Mouse (Mus musculus) erythroblast, adult 5-6 weeks (primary cell): ENCODE data around the gene Ghr. TPM values are rescaled to one million over a fixed set of nuclear protein-coding genes. Genes with fewer than 3 reads are reported as not detected.

ENCODE experiments used
- ATAC-seq: replicated peaks from 2 replicates; pipeline ENCODE4 v1.8.0; 2016; ENCODE audit warnings: moderate number of reproducible peaks, mild to moderate bottlenecking, moderate TSS enrichment, inconsistent platforms; ENCODE audit not compliant: poor library complexity, low FRiP score, severe bottlenecking
- total RNA-seq, 2 experiments: library from RNA; stranded (forward) in 1 of 2; stranded (reverse) in 1 of 2; fragments of 150-400 nt in 1 of 2; fragments of 200-764, 138-1000 nt in 1 of 2; gene quantifications; 2 replicates each; pipeline versions ENCODE4 v1.2.3 to v1.2.4; 2015 to 2017; ENCODE audit warnings: low replicate concordance in 2 of 2

Gene Ghr
- total RNA-seq, 2 experiments from 2014 or later = 4.4 TPM; not detected in 1

DNA sequence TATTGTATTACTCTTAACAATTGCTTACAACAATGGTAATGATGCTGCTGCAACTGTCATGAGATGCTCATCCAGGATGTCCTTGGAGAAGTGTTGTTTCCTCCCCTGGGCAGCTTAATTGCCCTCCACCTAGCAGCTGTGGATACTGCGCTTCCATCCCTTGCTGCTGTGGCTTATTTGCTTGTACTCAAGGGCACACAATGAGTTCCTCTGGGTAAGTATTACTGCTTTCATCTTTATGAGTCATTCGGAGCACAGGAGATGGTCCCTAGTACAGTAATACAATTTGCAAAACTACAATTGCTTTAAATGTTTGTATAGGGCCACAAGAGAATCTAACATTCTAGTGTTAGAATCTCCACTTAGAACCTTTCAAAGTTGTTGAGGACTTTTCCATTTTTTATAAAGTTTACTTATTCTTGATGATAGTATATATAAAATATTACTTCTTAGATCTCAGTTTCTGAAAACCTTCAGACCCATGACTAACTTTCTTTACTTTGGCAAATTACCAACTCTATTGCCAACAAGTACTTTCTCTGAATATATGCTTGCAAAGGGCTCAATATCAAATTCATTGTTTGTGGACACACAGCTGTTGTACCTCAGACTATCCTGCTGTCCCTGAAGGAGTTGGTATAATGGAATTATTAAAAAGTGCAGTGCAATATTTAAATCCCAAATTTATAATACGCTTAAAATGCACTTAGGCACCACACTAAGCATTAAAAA lies 185.8 kb downstream of the Ghr start:
- no peak for ATAC-seq

DNA sequence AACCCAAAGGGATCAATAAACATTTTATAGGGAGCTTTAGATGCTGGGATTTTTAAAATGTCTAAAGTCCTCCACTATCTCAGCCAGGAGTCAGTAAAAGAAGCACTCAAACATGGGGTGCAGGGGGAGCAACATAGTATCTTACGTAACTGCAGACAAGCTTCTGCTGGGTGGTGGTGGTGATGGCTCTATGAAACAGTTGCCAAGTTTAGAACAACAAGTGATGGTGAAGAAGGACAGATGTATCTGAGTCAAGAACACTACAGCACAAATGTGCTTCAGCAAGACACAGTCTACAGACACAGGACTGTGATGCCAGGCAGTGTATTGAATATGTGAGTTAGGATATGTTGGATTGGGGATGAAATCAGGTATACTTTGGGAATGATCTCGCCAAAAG lies 187.1 kb downstream of the Ghr start:
- ATAC-seq = no peak

DNA sequence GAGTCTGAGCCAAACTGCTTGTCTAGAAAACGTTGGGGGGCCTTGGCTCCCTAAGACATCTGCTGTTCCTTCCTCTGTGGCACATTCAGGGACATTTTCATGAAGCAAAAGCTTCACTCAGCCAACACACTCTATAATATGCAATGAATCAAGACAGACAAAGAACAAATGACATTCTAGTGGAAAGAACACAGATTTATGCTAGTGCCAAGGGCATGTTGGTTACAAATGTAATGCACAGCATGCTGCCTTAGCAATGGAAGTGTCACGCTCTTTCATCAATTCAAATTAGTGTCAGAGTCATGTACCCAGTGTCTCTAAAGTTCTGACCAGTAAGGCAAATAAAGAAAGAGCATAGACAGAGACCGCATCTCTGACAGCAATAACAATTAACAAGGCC lies 187.6 kb downstream of the Ghr start:
- ATAC-seq = no peak

DNA sequence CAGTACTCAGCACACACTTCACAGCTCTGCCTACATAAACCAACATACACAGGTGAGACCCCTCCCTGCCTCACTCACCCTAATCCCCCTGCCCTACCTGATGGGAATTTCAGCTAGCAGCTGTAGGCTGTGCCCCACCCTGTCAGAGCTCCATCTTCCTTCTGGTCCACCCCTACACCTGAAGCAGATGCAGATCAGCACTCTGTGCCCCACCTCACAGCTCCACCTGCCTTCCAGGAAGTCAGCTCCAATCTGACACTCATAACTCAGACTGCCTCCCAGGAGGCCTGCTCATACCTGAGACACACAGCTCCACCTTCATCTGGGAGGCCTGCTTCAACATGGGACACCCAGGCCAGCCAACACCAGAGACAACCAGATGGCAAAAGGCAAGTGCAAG lies 192.6 kb downstream of the Ghr start:
- ATAC-seq = no peak

DNA sequence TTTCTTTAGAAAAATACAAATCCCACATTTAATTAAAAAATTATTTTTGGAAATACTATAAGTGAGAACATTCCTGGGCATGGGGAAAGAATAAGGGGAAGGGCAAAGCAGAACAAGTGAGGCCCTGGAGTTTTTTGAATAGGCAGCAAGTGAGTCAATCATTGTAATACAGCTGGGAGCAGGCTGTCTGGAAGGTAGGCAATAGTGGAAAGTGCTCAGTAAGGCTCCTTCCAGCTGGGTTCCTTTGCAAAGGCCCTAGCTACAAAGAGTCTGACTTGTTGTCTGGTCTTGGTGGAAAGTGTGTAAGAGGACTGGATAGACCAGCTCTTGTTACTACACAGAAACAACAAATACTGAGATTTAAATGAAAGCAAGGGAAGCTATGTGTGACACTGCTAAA lies 194.3 kb downstream of the Ghr start:
- no peak for ATAC-seq

DNA sequence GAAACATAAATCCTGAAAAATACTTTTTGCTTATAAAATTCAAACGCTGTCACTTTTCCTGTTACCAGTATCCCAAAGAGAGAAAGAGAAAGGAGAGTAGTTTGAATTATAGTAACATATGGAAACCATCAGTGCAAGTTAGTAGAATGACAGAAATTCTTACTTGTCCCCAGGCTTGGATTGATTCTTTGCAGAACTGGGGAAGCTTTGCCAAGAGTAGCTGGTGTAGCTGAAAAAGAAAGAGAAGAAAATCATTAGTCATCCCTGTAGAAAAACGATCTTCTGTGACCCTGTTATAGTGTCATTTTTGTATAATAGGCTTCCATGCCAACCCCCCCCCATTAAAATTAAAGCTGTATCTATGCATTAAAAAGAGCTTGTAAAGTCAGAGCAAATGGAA lies 194.8 kb downstream of the Ghr start:
- no peak for ATAC-seq

DNA sequence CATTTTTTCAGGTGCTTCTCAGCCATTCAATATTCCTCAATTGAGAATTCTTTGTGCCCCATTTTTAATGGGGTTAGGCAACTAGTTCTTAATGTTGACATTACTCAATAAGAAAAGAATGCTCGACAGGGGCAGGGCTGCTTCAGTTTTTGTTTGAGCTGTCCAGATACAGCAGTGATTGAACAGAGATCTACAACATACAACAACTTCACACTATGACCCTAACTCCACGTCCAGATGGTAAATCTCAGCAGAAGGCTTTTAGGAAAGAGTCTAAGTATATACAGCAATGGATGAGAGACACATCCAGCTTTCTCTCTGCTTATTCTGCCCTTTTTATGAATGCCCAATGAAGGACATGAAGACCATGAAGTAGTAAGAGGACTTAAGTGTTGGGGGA lies 199.5 kb downstream of the Ghr start:
- ATAC-seq = no peak

DNA sequence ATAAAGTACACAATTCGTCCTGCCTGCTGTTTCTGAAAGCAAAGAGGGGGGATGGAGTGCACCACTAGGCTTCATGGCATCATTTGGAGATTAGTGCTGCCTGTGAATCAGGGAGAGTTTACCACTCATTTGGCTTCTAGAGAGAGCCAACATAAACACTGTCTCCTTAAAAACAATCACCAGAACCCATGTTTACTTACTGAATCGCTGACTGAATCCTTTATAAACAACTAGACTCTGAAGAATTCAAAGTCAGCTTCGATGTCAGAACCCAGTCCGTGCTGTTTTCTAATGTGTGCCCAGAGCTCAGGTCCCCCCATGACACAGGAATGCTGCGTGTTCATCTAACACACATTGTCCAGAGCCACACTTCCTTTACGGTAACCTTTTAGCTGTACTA lies 201.9 kb downstream of the Ghr start:
- no peak for ATAC-seq

DNA sequence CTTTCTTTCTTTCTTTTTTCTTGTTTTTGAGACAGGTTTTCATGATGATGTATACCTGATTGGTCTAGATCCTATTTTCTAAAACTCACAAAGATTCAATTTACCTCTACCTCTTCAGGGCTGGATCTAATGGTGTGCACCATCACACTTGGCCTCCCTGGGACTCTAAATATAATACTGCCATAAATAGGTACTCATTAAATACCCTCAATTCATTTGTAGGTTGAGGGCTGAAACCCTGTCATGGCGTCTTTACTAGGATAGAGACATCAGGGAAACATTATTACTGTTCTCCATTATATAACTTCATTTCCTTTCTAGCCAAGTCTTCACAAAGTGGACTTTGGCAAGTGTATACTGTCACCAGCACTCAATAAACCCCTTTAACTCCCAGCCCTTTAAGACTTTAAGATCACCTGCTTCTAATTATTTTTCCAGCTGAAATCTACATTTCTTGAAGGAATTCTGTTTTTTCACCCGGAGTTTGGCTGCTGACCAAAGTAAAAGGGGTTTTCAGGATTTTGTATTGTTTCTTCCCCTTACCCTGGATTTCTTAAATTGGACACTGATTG lies 214.9 kb downstream of the Ghr start:
- ATAC-seq = no peak

DNA sequence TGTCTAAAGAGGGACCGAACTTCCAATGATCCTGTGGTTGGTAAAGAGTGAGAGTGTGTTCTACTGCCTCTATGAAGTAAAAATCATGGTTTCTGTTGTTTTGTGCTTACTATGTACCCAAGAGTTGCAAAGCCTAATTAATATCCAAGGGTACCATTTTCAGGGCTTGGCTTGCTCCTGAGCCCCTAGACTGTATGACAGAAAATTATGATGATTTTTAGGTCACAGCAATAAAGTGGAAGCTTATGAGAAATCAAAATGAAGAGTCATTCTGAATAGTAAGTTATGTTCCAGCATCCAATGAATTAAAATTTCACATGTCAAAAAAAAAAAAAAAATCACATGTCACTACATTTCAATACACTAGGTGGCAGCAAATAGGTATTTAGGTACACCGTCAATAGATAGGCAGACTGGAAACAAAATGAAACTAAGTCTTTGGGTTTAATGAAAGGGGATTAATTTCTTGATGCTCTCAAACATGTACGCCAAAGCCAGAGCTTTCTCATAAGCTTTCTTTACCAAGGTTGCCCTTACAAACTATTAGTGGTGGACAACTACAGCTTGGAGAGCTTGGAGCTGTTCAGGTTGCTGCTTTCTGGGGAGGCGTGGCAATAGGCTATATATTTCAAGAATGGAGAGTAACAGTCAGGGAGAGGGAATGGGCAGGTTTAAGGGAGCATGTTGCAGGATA lies 227.1 kb downstream of the Ghr start:
- no peak for ATAC-seq

DNA sequence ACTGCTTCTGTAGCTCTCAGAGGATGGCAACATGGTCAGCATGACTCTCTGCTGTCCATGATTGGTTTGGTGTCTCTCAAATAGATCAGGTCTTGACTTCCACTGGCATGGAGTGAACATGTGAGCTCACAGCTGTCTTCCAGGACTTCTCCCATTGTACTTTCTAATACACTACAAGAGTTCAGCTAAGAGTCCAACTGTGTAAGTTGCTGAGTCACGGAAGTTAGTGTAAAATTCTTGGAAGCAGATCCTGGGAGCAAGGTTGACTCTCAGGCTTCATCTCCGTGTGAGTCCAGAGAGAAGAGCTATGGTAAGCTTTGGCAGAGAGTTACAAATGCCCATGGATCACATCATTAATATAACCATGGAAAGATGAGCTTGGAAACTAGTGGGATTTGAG lies 229.6 kb downstream of the Ghr start:
- no peak for ATAC-seq

DNA sequence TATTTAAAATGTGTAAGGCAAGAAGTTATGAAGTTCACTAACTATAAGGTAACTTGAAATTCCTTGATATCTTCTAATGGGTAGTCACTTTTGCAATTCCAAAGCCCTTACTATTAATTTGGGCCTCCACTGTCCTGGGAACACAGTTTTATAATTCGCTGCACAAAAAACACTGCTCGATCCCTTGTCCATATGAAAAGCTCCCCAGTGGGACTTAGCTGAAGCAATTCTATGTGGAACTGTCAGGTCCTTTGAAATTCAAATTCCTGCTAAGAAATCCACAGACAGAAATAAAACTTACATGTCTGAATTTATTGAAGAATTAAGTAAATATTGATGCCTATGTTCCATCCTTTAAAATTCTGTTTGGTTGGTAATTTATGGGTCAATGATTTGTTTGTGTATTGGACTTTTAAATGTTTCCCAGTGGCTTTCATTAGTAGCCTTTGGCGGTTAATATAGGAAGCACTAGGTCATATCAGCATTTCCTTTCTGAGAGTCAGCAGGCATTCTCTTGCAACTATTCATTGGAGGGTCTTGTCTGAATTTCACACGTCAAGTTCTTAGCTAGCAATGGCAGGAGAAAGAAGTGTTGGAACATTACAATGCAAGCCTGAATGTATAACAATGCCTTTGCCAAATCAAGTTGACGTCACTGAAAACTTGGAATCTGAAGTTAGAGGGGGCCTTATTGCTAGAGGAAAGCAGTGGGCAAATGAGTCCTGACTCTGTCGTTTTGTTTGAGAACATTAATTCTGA lies 233.8 kb downstream of the Ghr start:
- ATAC-seq = no peak

DNA sequence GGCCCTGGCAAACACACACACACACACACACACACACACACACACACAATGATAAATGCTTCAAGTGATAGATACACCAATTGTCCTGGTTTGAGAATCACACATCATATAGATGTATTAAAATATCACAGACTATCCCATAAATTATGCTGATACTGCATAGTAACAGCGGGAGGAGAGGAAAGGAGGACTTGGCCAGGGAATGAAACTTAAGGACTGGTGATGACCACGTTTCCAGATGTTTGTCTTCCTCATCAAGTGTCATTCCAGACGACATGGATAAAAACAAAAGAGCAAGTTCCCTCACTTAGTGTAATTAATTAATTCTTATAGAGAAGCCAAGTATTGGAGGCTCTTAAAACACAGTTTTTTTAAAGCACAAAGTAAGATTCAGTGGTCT lies 236.6 kb downstream of the Ghr start:
- ATAC-seq = no peak

DNA sequence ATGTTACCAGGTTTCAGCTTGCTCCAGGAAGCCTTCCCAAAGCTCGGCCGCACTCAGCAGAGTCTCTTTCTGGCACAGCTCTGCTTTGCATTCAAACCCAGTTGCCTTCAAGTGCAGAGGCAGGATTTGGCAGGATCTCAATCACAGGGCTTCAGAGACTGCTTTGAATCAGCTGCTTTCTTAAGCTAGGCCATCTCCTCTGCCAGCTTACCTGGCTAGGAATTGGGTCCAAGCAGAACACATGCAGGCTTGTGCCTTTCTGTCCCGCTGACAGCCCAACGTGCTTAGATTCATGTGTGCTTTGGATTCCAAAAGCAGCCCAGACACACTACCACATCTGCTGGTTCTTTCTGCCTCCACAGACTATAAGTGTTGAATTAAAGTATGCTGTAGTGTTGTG lies 238.7 kb downstream of the Ghr start:
- ATAC-seq = no peak

DNA sequence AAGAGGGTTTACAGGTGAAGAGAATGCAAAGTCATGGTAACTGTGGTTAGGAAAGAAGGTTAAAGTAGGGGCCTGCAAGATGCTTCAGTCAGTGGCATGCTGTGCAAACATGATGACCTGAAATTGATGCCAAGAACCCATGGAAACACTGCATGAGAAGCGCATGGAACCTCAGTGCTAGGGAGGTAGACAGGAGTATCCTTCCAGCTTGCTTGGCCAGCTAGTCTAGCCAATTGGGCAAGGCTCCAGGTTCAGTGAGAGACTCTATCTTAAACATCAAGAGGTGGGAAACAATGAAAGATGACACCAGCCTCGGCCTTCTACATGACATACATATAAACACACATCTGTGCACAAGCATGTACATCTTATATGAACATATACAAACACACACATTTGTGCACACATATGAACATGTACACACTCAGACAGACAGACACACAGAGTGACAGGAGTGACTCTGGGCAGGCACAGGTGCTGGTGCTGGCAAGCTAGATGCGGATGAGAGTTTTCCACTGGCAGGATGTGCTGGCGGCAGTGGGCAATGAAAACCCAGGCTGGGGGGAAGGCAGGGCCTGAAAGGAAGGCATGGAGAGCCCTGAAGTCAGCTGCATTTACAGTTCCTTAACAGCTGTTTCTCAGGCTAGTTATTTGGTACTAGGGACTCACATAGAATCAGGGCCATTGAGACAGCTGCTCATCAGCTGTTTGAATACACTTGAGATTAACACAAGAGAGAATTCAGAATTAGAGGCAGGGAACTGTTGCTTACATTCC lies 241.3 kb downstream of the Ghr start:
- ATAC-seq = no peak

DNA sequence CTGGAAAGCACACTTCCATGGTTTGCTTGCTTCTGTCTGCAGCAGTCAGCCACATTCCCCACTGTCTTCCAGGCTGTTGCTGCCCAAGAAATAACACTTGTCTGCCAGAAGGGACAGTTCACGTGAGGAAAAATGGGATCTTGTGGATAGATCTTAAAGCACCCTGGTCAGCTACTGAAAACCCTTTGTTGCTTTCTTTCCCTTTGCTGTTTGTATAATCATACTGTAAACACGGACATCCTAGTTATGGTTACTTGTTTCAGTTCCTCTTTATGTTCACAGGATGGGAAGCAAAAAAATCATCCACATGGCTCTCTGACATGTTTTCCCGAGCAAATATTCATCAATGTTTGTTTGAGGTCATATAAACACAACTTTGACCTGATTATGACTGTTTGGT lies 243.4 kb downstream of the Ghr start:
- no peak for ATAC-seq

DNA sequence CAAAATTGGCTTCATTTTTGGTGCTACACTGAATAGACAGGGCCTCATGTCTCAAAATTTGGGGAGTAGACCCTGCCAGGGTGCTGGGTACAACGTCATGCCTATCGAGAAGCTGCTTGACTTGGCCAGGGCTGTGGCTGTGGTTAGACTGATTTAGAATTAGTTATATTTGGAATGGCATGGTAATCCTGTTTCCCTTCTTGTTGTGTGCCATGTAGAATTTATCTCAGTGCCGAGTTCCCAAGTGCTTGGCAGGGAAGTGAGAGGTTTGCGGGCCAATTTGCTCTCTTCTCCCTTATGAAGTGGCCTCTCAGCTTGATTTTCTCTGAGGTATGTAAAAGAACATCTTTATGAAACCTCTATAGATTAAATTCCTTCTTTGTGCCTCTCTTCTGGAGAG lies 250.8 kb downstream of the Ghr start:
- ATAC-seq = no peak

DNA sequence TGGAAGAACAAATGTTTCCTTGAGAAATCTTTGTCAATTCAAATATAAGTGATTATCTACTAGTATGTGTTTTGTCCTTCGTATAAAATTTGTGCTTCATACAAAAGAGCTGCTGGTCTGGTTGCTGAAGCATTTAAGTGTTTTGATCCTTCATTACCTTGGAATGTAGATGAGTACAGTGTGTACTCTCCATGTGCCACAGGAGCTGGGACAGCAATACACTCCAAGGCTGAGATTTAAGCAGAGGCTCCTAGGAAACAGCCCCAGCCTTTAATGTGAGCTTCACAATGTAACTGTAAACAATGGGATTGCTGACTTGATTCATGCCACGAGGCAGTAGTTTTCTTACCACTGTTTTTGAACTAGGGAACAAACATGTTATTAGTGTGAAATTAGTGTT lies 251.5 kb downstream of the Ghr start:
- no peak for ATAC-seq

DNA sequence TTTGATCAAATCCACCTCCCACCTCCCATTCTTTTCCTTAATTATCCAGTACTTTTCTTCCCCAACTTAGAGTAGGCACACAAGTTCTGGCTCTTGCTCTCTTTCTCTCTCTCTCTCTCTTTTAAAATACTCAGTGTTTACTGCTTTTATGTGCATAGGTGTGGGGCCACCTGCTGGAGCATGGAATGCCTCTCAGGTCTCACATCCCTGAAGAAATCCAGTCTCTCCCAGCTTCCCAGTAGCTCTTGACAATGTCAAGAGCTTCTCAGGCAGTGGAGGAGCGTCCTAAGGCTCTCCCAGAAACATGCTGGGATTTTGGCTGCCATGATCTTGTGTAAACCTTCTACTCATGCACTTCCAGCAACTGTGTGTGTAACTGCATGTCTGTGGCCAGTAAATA lies 253.0 kb downstream of the Ghr start:
- ATAC-seq = no peak

DNA sequence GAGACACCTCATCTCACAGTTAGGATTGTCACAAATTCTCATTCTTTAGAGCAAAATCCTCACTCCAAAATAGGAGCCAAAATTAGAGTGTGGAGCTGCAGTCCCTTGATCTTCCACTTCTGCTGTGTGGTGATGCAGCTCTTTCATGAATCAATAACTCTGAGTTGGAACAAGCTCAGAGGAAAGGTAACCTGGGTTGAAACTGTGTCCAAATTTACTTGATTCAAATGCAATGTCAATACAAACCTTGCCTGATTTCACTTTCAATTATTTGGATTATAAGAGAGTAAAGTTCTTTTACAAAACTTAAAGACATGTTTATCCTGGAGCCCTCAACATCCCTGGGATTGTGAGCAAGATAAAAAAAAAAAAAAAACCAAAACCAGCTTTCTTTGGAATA lies 260.3 kb downstream of the Ghr start:
- no peak for ATAC-seq
